Mouse (Mus musculus): ENCODE data around the gene Mmp24. TPM values are rescaled to one million over a fixed set of nuclear protein-coding genes. Genes with fewer than 3 reads are reported as not detected.

Mmp24 gene
- polyA plus RNA-seq, 1 experiment, result 0.08 TPM

DNA sequence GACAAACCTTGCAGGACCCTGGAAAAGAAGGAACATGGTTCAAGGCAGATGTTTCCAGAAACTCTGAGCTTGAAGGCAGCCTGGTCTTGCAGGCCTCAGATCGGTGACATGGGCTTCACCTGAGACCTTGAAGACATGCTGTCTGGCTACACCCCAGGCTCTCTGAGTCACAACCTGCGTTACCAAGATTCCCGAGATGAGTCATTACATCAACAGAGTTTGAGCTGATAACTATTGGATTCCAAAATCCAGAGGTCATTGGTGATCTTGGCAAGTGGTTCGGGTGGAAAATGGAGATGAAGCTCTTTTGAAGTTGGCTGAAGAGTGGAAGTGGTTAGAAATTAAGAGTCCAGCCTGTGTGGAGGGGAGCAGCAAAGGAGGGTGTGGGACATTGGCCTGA lies 34.5 kb downstream of the Mmp24 start:
- H3K4me1 ChIP-seq (replicated peaks; ENCODE audit: control insufficient read depth, insufficient read depth, low read length), result no peaks in the 10 kb centered on the region
- no peaks in the 10 kb centered on the region for H3K36me3 ChIP-seq (ENCODE audit: control insufficient read depth, insufficient read depth, low read length)
- 91% methylated on average over 4 of the region's 4 CpGs for WGBS
- TF ChIP-seq POLR2A (IDR thresholded peaks at IDR 0.05; ENCODE audit: control insufficient read depth, extremely low read depth, insufficient read depth, low read length, poor library complexity) (no peak), CTCF (IDR thresholded peaks at IDR 0.05; ENCODE audit: borderline replicate concordance, control insufficient read depth, extremely low read depth, insufficient read depth, low read length, poor library complexity) (no peak)
- no peak overlapping the region for H3K27ac ChIP-seq (ENCODE audit: control insufficient read depth, insufficient read depth, low read length)
- H3K4me3 ChIP-seq (ENCODE audit: control insufficient read depth, insufficient read depth, low read length), result no peak overlapping the region
- no peak for DNase-seq
- H3K27me3 ChIP-seq (ENCODE audit: control insufficient read depth, insufficient read depth, low read length), result no peaks in the 10 kb centered on the region

DNA sequence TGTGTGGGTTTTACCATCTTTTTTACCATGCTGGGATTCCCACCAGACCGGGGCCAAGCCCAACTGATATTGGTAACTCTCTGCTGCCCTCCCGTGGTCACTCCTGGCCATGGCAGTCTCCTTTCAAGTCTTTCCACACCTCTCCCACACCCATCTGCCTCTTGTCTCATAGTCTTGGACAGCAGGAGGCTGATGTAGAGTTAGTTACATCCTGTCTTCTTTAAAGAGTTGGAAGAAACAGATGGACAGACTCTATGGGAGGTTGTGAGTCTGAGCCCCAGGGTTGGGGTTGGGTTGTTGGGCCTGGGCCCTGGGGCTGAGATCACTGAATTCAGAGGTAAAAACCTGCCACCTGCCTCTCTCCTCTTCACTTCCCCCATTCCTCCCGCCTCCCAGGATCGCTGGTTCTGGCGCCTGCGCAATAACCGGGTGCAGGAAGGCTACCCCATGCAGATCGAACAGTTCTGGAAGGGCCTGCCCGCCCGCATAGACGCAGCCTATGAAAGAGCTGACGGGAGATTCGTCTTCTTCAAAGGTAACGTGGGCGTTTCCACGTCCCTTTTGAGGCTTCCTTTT lies 36.8 kb downstream of the Mmp24 start:
- DNase-seq, result peak; percentile 82
- no peak overlapping the region for H3K4me3 ChIP-seq (ENCODE audit: control insufficient read depth, insufficient read depth, low read length)
- WGBS, result 48% methylated on average over 16 of the region's 16 CpGs

DNA sequence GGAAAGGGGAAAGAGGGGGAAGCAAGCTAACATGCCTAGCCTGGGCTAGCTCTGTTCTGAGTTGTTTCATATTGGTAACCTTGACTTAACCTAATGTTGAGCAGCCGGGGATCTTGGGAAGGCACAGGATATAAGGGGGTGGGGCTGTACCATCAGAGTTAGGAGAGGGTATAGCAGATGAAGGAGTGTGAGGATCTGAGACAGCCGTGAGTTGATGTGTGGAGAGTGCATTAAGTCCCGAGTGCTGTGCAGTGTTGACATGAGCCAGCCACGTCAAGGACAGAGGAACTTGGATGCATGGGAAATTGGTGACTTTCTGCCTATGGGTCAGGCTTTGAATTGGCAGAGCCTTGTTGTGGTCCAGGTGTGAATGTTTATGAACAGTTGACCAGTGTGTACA lies 37.5 kb downstream of the Mmp24 start:
- DNase-seq, result no peak
- TF ChIP-seq POLR2A (IDR thresholded peaks at IDR 0.05; ENCODE audit: control insufficient read depth, extremely low read depth, insufficient read depth, low read length, poor library complexity), result no peak
- no peak for TF ChIP-seq CTCF (IDR thresholded peaks at IDR 0.05; ENCODE audit: borderline replicate concordance, control insufficient read depth, extremely low read depth, insufficient read depth, low read length, poor library complexity)
- Histone ChIP-seq H3K4me1 (replicated peaks; ENCODE audit: control insufficient read depth, insufficient read depth, low read length) (no peaks in the 10 kb centered on the region), H3K27me3 (ENCODE audit: control insufficient read depth, insufficient read depth, low read length) (no peaks in the 10 kb centered on the region), H3K4me3 (ENCODE audit: control insufficient read depth, insufficient read depth, low read length) (no peak overlapping the region), H3K36me3 (ENCODE audit: control insufficient read depth, insufficient read depth, low read length) (no peaks in the 10 kb centered on the region), H3K27ac (ENCODE audit: control insufficient read depth, insufficient read depth, low read length) (no peak overlapping the region)
- WGBS, result 94% methylated on average over 4 of the region's 4 CpGs

More for the DNA sequence above, 36.8 kb downstream of the Mmp24 start:
- Histone ChIP-seq H3K27ac (ENCODE audit: control insufficient read depth, insufficient read depth, low read length) (no peak overlapping the region), H3K27me3 (ENCODE audit: control insufficient read depth, insufficient read depth, low read length) (no peaks in the 10 kb centered on the region), H3K4me1 (replicated peaks; ENCODE audit: control insufficient read depth, insufficient read depth, low read length) (no peaks in the 10 kb centered on the region), H3K36me3 (ENCODE audit: control insufficient read depth, insufficient read depth, low read length) (no peaks in the 10 kb centered on the region)
- TF ChIP-seq POLR2A (IDR thresholded peaks at IDR 0.05; ENCODE audit: control insufficient read depth, extremely low read depth, insufficient read depth, low read length, poor library complexity), result no peak
- TF ChIP-seq CTCF (IDR thresholded peaks at IDR 0.05; ENCODE audit: borderline replicate concordance, control insufficient read depth, extremely low read depth, insufficient read depth, low read length, poor library complexity), result peak; percentile 62; the same call in 1 of the 2 replicates

DNA sequence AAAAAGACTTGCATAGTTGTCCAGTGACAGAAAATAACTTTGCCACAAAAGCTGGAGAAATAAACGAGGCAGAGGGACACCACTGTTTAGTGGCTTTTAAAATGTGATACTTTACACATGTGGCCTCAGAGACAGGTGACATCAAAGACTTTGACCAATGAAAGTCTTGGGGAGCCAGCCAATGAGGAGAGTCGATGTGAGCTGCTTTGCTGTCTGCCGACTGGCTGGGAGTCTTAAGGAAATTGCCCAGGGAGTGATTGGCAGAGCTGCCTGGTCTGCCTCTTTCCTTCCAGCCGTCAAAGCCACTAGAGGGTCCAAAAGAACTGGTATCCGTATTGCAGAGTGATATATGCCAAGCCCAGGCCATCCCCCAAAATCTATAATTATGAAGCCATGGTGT lies 39.7 kb downstream of the Mmp24 start:
- WGBS, result 38% methylated on average over 5 of the region's 5 CpGs
- no peak for TF ChIP-seq CTCF (IDR thresholded peaks at IDR 0.05; ENCODE audit: borderline replicate concordance, control insufficient read depth, extremely low read depth, insufficient read depth, low read length, poor library complexity)
- TF ChIP-seq POLR2A (IDR thresholded peaks at IDR 0.05; ENCODE audit: control insufficient read depth, extremely low read depth, insufficient read depth, low read length, poor library complexity), result no peak
- Histone ChIP-seq H3K4me1 (replicated peaks; ENCODE audit: control insufficient read depth, insufficient read depth, low read length) (peaks cover 10% of the 10 kb centered on the region), H3K27ac (ENCODE audit: control insufficient read depth, insufficient read depth, low read length) (no peak overlapping the region), H3K27me3 (ENCODE audit: control insufficient read depth, insufficient read depth, low read length) (no peaks in the 10 kb centered on the region), H3K4me3 (ENCODE audit: control insufficient read depth, insufficient read depth, low read length) (no peak overlapping the region), H3K36me3 (ENCODE audit: control insufficient read depth, insufficient read depth, low read length) (no peaks in the 10 kb centered on the region)
- no peak for DNase-seq

DNA sequence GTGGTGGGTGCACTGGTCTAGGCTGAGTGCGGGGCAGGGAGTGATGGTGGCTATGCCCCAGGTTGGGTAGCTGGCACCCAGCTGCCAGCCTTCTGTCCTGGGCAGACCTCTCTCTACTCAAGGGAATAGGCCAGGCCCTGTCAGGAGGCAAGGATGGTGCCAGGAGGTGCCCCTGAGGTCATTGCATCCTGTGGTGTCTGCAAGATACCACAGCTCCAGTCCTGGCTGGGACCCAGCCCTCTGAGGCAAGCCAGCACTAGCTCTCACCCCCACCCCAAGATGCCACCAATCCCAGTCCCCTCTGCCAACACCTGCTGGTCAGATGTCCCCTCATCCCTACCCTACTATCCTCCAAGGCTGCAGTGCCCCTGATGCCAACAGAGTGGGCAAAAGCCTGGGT lies 41.0 kb downstream of the Mmp24 start:
- Histone ChIP-seq H3K27ac (ENCODE audit: control insufficient read depth, insufficient read depth, low read length) (no peak overlapping the region), H3K4me1 (replicated peaks; ENCODE audit: control insufficient read depth, insufficient read depth, low read length) (peaks cover 11% of the 10 kb centered on the region), H3K4me3 (ENCODE audit: control insufficient read depth, insufficient read depth, low read length) (no peak overlapping the region), H3K36me3 (ENCODE audit: control insufficient read depth, insufficient read depth, low read length) (no peaks in the 10 kb centered on the region), H3K27me3 (ENCODE audit: control insufficient read depth, insufficient read depth, low read length) (no peaks in the 10 kb centered on the region)
- 100% methylated on average over 1 of the region's 1 CpGs for WGBS
- DNase-seq, result no peak
- TF ChIP-seq CTCF (IDR thresholded peaks at IDR 0.05; ENCODE audit: borderline replicate concordance, control insufficient read depth, extremely low read depth, insufficient read depth, low read length, poor library complexity) (no peak), POLR2A (IDR thresholded peaks at IDR 0.05; ENCODE audit: control insufficient read depth, extremely low read depth, insufficient read depth, low read length, poor library complexity) (no peak)

DNA sequence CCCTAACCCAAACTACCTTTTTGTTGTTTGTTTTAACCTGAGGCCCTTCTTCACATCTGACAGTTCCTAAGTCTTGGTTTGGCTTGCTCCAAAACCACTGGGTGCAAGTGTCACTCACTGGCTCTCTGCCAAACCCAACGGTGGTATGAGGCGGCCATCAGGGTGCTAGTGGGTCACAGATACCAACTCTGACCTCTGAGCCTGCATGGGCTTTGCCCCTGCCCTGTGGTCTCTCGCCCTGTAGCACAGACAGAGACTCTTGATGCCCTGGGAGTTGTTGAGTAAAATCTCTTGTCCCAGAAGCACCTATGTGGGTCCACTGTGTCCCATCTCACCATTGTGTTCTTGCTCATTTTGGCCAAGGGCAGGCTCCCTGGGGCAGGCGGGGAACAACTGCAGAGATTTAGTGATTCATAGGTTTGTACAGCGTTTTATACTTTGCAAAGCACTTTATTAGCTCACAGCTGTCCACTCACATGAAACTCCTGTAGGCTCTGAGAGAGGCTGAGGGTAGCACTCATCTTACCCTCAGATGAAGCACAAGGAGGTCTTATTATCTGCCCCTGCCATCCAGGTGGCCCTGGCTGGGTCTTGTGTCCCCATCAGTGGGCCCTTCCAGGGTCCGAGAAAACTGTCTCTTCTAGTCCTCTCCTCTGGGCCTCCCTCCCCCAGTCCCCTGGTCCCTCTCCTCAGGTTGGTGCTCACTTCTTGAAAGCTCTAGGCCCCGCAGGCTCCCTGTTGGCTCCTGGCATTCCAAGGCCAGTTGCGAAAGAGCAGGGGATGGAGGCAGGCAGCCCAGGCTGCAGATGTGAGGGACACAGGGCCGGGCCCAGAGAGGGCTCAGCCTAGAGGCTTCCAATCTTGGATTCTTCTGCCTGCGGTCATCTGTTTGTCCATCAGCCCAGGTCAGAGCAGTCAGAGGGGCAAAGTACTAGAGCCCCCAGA lies 42.4 kb downstream of the Mmp24 start:
- Histone ChIP-seq H3K4me3 (ENCODE audit: control insufficient read depth, insufficient read depth, low read length) (no peak overlapping the region), H3K4me1 (replicated peaks; ENCODE audit: control insufficient read depth, insufficient read depth, low read length) (peaks cover 11% of the 10 kb centered on the region), H3K27me3 (ENCODE audit: control insufficient read depth, insufficient read depth, low read length) (no peaks in the 10 kb centered on the region), H3K36me3 (ENCODE audit: control insufficient read depth, insufficient read depth, low read length) (peaks cover 12% of the 10 kb centered on the region), H3K27ac (ENCODE audit: control insufficient read depth, insufficient read depth, low read length) (no peak overlapping the region)
- no peak for DNase-seq
- WGBS, result 85% methylated on average over 10 of the region's 10 CpGs
- TF ChIP-seq POLR2A (IDR thresholded peaks at IDR 0.05; ENCODE audit: control insufficient read depth, extremely low read depth, insufficient read depth, low read length, poor library complexity) (no peak), CTCF (IDR thresholded peaks at IDR 0.05; ENCODE audit: borderline replicate concordance, control insufficient read depth, extremely low read depth, insufficient read depth, low read length, poor library complexity) (no peak)
